Mouse (Mus musculus): Measurements from ENCODE around the gene Ttc30a1. TPM values are rescaled to one million over a fixed set of nuclear protein-coding genes. Genes with fewer than 3 reads are reported as not detected.
A peak's percentile ranks its signal among the peaks of the same experiment; 100 is the strongest.

The Ttc30a1 gene
- polyA plus RNA-seq, 1 experiment = 0.57 TPM

GRCm38 (mm10) chr2:76002899-76003298, 21.1 kb upstream of the Ttc30a1 start:
- Histone ChIP-seq H3K4me3 (replicated peaks; ENCODE audit: control insufficient read depth, low read depth, low read length) (no peak overlapping the region), H3K4me1 (ENCODE audit: control insufficient read depth, insufficient read depth, low read length) (no peaks in the 10 kb centered on the region), H3K27ac (ENCODE audit: control insufficient read depth, insufficient read depth, low read depth, low read length, poor library complexity) (no peak overlapping the region)
- whole genome bisulfite sequencing = 73% methylated on average over 9 of the region's 9 CpGs
- TF ChIP-seq POLR2A (IDR thresholded peaks at IDR 0.05; ENCODE audit: borderline replicate concordance, control insufficient read depth, low read depth, low read length) (no peak), CTCF (IDR thresholded peaks at IDR 0.05; ENCODE audit: control insufficient read depth, insufficient read depth, low read length) (no peak)

GRCm38 (mm10) chr2:76001392-76001791, 19.6 kb upstream of the Ttc30a1 start:
- TF ChIP-seq CTCF (IDR thresholded peaks at IDR 0.05; ENCODE audit: control insufficient read depth, insufficient read depth, low read length) (peak; percentile 85), POLR2A (IDR thresholded peaks at IDR 0.05; ENCODE audit: borderline replicate concordance, control insufficient read depth, low read depth, low read length) (no peak)
- 21% methylated on average over 8 of the region's 8 CpGs for WGBS

DNA sequence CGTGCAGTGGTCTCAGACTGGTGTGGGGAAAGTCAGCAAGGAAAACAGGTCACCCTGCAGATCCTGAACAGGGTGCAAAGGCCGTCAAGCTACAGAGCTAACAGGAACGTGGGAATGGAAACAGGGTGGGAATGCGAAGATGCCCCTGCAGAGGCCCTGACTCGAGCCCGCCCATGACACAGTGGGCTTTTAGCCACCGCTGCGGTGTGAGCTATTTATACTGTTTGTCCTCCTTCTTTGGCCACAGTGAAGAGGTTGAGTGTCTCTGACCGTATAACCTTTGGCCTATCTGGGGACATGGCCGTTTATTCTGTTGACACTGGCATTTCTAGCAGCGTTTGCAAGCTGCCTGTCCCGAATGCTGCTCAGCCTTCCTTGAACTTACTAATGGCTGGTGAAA, 17.9 kb upstream of the Ttc30a1 start:
- WGBS = 82% methylated on average over 12 of the region's 12 CpGs
- no peak overlapping the region for H3K27ac ChIP-seq (ENCODE audit: control insufficient read depth, insufficient read depth, low read depth, low read length, poor library complexity)
- H3K4me1 ChIP-seq (ENCODE audit: control insufficient read depth, insufficient read depth, low read length) = no peaks in the 10 kb centered on the region
- TF ChIP-seq CTCF (IDR thresholded peaks at IDR 0.05; ENCODE audit: control insufficient read depth, insufficient read depth, low read length) (no peak), POLR2A (IDR thresholded peaks at IDR 0.05; ENCODE audit: borderline replicate concordance, control insufficient read depth, low read depth, low read length) (no peak)
- H3K4me3 ChIP-seq (replicated peaks; ENCODE audit: control insufficient read depth, low read depth, low read length) = no peak overlapping the region

More at GRCm38 (mm10) chr2:76001392-76001791, 19.6 kb upstream of the Ttc30a1 start:
- Histone ChIP-seq H3K4me1 (ENCODE audit: control insufficient read depth, insufficient read depth, low read length) (no peaks in the 10 kb centered on the region), H3K27ac (ENCODE audit: control insufficient read depth, insufficient read depth, low read depth, low read length, poor library complexity) (no peak overlapping the region), H3K4me3 (replicated peaks; ENCODE audit: control insufficient read depth, low read depth, low read length) (no peak overlapping the region)

DNA sequence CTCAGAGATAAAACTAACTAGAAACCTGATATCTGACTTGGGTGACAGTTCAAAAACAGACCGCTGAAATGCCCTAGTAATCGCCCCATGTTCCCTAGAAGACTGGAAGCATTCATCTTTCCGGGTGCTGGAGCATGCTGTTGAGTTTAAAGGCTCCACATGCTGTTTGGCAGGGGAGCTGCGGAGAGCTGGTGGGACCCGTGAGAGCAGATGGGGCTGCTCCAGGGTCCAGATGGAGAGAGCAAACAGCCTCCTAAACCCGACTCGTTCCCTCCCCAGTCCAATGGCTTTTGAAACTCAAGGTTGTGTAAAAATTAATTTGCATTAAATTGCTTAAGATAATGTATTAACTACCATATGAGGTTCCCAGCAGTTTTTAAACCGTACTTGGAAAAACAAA, 16.9 kb upstream of the Ttc30a1 start:
- Histone ChIP-seq H3K4me3 (replicated peaks; ENCODE audit: control insufficient read depth, low read depth, low read length) (no peak overlapping the region), H3K4me1 (ENCODE audit: control insufficient read depth, insufficient read depth, low read length) (no peaks in the 10 kb centered on the region), H3K27ac (ENCODE audit: control insufficient read depth, insufficient read depth, low read depth, low read length, poor library complexity) (no peak overlapping the region)
- WGBS = 75% methylated on average over 8 of the region's 8 CpGs
- no peak for TF ChIP-seq POLR2A (IDR thresholded peaks at IDR 0.05; ENCODE audit: borderline replicate concordance, control insufficient read depth, low read depth, low read length)
- no peak for TF ChIP-seq CTCF (IDR thresholded peaks at IDR 0.05; ENCODE audit: control insufficient read depth, insufficient read depth, low read length)

DNA sequence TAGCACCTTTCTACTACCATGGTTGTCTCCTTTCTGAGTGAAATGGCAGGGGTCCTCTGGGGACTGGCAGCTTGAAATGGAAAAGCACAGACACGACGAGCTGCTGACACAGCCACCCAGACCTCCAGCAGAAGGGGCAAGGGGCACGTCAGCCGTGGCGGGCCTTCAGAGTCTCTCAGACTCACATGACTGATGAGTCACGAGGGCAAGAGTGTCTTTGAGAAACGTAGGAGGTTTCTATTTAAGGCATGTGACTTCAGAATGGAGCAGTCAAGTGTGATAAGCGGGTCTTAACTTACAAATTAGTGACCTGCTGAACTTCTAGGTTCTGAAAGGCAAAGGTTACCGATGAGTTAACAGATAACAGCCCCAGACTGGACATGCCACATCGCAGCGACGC, 16.0 kb upstream of the Ttc30a1 start:
- H3K27ac ChIP-seq (ENCODE audit: control insufficient read depth, insufficient read depth, low read depth, low read length, poor library complexity) = no peak overlapping the region
- no peaks in the 10 kb centered on the region for H3K4me1 ChIP-seq (ENCODE audit: control insufficient read depth, insufficient read depth, low read length)
- TF ChIP-seq POLR2A (IDR thresholded peaks at IDR 0.05; ENCODE audit: borderline replicate concordance, control insufficient read depth, low read depth, low read length) (no peak), CTCF (IDR thresholded peaks at IDR 0.05; ENCODE audit: control insufficient read depth, insufficient read depth, low read length) (no peak)
- H3K4me3 ChIP-seq (replicated peaks; ENCODE audit: control insufficient read depth, low read depth, low read length) = no peak overlapping the region
- WGBS = 74% methylated on average over 12 of the region's 12 CpGs

GRCm38 (mm10) chr2:75994841-75995240, 13.1 kb upstream of the Ttc30a1 start:
- TF ChIP-seq CTCF (IDR thresholded peaks at IDR 0.05; ENCODE audit: control insufficient read depth, insufficient read depth, low read length) (no peak), POLR2A (IDR thresholded peaks at IDR 0.05; ENCODE audit: borderline replicate concordance, control insufficient read depth, low read depth, low read length) (no peak)
- no peak overlapping the region for H3K4me3 ChIP-seq (replicated peaks; ENCODE audit: control insufficient read depth, low read depth, low read length)
- H3K27ac ChIP-seq (ENCODE audit: control insufficient read depth, insufficient read depth, low read depth, low read length, poor library complexity) = no peak overlapping the region
- no peaks in the 10 kb centered on the region; the same call in 1 of the 2 replicates for H3K4me1 ChIP-seq (ENCODE audit: control insufficient read depth, insufficient read depth, low read length)
- WGBS = 88% methylated on average over 11 of the region's 11 CpGs

GRCm38 (mm10) chr2:75991581-75992205, 9.9 kb upstream of the Ttc30a1 start:
- TF ChIP-seq CTCF (IDR thresholded peaks at IDR 0.05; ENCODE audit: control insufficient read depth, insufficient read depth, low read length) (no peak), POLR2A (IDR thresholded peaks at IDR 0.05; ENCODE audit: borderline replicate concordance, control insufficient read depth, low read depth, low read length) (no peak)
- Histone ChIP-seq H3K4me1 (ENCODE audit: control insufficient read depth, insufficient read depth, low read length) (no peaks in the 10 kb centered on the region; the same call in 1 of the 2 replicates), H3K4me3 (replicated peaks; ENCODE audit: control insufficient read depth, low read depth, low read length) (no peak overlapping the region), H3K27ac (ENCODE audit: control insufficient read depth, insufficient read depth, low read depth, low read length, poor library complexity) (no peak overlapping the region)
- WGBS = 73% methylated on average over 6 of the region's 6 CpGs

DNA sequence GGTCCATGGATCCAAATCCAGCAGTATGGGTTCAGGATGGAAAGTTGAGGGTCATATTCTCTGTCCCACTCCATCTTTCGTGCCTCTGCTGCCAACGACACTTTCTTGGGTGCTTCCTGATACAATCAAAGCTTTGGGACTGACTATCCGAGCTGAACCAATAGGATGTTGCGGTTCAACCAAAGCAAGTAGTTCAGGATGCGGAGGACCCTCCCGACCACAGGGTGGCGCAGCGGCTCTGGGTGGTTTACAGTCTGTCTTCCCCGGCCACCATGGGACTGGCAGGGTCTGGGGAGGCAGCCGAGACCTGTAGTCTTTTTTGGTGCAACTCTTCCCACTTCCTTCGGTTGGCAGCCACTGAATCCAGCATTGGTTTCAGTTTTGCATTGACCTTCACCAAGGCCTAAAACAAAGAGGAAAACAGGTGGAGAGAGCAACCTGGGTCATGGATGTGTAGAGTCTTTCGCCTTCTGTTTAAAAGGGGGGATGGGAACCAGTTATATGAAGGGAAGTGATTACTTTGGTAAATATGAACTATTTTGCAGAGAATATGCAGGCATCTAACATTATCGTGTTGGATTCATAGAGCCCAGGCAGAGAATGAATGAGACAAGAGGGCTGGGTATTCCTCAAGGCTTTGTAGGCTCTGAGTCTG, 9.2 kb upstream of the Ttc30a1 start:
- TF ChIP-seq POLR2A (IDR thresholded peaks at IDR 0.05; ENCODE audit: borderline replicate concordance, control insufficient read depth, low read depth, low read length) (no peak), CTCF (IDR thresholded peaks at IDR 0.05; ENCODE audit: control insufficient read depth, insufficient read depth, low read length) (peak; percentile 64)
- Histone ChIP-seq H3K27ac (ENCODE audit: control insufficient read depth, insufficient read depth, low read depth, low read length, poor library complexity) (no peak overlapping the region; the same call in 1 of the 2 replicates), H3K4me3 (replicated peaks; ENCODE audit: control insufficient read depth, low read depth, low read length) (no peak overlapping the region), H3K4me1 (ENCODE audit: control insufficient read depth, insufficient read depth, low read length) (no peaks in the 10 kb centered on the region; the same call in 1 of the 2 replicates)
- 33% methylated on average over 13 of the region's 13 CpGs for WGBS

All from bone marrow, adult 2 months (tissue).